In the genomic region with DNA sequence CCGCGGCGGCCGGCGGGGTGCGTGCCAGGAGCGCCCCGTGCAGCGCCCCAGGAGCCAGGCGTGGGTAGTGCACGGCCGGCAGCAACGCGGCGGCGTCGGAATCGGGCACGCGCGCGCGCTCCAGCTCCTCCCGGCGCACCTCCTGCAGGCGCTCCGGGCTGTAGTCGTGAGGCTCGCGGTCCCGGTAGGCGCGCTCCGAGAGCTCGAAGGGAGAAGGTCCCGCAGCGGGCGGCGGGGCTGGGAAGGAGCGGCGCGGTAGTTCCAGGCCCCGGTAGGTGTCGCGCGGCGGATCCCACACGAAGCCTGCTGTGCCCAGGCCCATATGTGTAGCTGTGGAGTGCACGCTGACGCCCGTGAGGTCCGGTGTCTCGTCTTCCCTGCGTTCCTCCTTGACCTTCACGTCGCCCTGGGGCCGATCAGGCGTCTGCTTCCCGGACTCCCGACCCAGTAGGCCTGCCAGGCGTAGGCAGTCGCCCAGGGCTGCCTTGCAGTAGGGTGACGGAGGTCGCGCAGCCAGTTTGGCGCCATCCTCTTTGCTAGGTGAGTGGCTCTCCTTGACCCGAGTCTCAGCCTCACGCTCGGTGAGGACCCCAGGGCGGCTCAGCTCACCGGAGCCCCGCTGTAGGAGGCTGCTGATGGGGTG, we compare ENCODE assay signal across 8 mouse cellular contexts. TPM values are rescaled to one million over a fixed set of nuclear protein-coding genes. Genes with fewer than 3 reads are reported as not detected.
DNase-seq lines count a peak whose midpoint lies in the region; ATAC-seq and TF ChIP-seq lines count a peak whose summit lies in the region.

No protein-coding gene starts in this region.

- peak overlapping the region; percentile 77 for H3K27ac ChIP-seq in hindbrain, embryonic 10.5 days
- no peak overlapping the region for H3K27ac ChIP-seq in lung, postnatal 0 days (ENCODE audit: low read length)

- peak overlapping the region; percentile 56 for H3K4me2 ChIP-seq in lung, postnatal 0 days (replicated peaks; ENCODE audit: low read depth, low read length)

- peak overlapping the region; percentile 24; the same call in 1 of the 2 replicates for H3K9ac ChIP-seq in lung, postnatal 0 days (replicated peaks; ENCODE audit: low read depth)

- WGBS in hindbrain, embryonic 10.5 days: 2% methylated on average over 72 of the region's 72 CpGs
- WGBS in lung, postnatal 0 days: 6% methylated on average over 39 of the region's 72 CpGs

- no peaks in the 10 kb centered on the region for H3K9me3 ChIP-seq in hindbrain, embryonic 10.5 days
- H3K9me3 ChIP-seq in lung, postnatal 0 days (ENCODE audit: low read length): no peaks in the 10 kb centered on the region

- DNase-seq in Muller cell, postnatal 12 days (ENCODE audit: inconsistent ontology term): peak; percentile 79
- DNase-seq in cerebellum, adult 8-10 months: peak; percentile 56
- peak; percentile 48 to 72 for DNase-seq in frontal cortex, postnatal 10 days (ENCODE audit: low spot score in 2 of 2)
- peak; percentile 78 for DNase-seq in hindbrain, embryonic 10.5 days (ENCODE audit: low spot score)
- DNase-seq in layer of hippocampus, postnatal 14 days (ENCODE audit: low spot score in 2 of 2): peak; percentile 70 to 74
- peak; percentile 84 for DNase-seq in lung, postnatal 0 days (ENCODE audit: low spot score)
- DNase-seq in retina, adult 2 months (ENCODE audit: low read depth, low spot score): peak; percentile 33
- peak; percentile 68 to 75 for DNase-seq in thymus, postnatal 36 days

- peaks cover 39% of the 10 kb centered on the region for H3K36me3 ChIP-seq in hindbrain, embryonic 10.5 days
- no peaks in the 10 kb centered on the region for H3K36me3 ChIP-seq in lung, postnatal 0 days (ENCODE audit: insufficient read depth, low read length)

- peak overlapping the region; percentile 63 for H3K4me3 ChIP-seq in hindbrain, embryonic 10.5 days
- peak overlapping the region; percentile 37 for H3K4me3 ChIP-seq in lung, postnatal 0 days (ENCODE audit: low read depth, low read length)

- no peak for TF ChIP-seq EP300 in lung, postnatal 0 days (IDR thresholded peaks at IDR 0.05)

- peaks cover 32% of the 10 kb centered on the region for H3K27me3 ChIP-seq in hindbrain, embryonic 10.5 days (ENCODE audit: insufficient read depth, poor library complexity, severe bottlenecking)
- H3K27me3 ChIP-seq in lung, postnatal 0 days (replicated peaks; ENCODE audit: insufficient read depth, low read length): no peaks in the 10 kb centered on the region

- peak; percentile 93 for ATAC-seq in lung, postnatal 0 days

- TF ChIP-seq CTCF in lung, postnatal 0 days (IDR thresholded peaks at IDR 0.05): peak; percentile 58

- H3K4me1 ChIP-seq in hindbrain, embryonic 10.5 days (replicated peaks): peaks cover 15% of the 10 kb centered on the region
- H3K4me1 ChIP-seq in lung, postnatal 0 days (ENCODE audit: insufficient read depth, low read depth, low read length): 0 out of 2 replicates have a peak, but pooled peaks cover 3% of the 10 kb centered on the region

RNA-seq across cellular contexts. Expression of a gene that starts 18.8 kb away (rescaled TPM):
- not detected in 2 replicates for polyA plus RNA-seq in hindbrain, embryonic 10.5 days (2016; fragmentation: Nextera tagmentation; extraction: Ambion mirVana)
- not detected for total RNA-seq in layer of hippocampus, postnatal 14 days (2021)
- 2.0 and 2.1 TPM in 2 replicates for polyA plus RNA-seq in lung, postnatal 0 days (2015; fragmentation: Nextera tagmentation; extraction: Ambion mirVana)

RNA-seq across cellular contexts. Expression of a gene that starts 20.3 kb away (rescaled TPM):
- 0.57 and 0.92 TPM in 2 replicates for polyA plus RNA-seq in hindbrain, embryonic 10.5 days (2016; fragmentation: Nextera tagmentation; extraction: Ambion mirVana)
- total RNA-seq in layer of hippocampus, postnatal 14 days (2021): under 1 TPM; 0.46 to 0.79 TPM
- 3.5 and 3.8 TPM in 2 replicates for polyA plus RNA-seq in lung, postnatal 0 days (2015; fragmentation: Nextera tagmentation; extraction: Ambion mirVana)

Comparison
In these comparisons a context has a peak if more than half of its experiments do, and no peak if none do; other contexts are left out.
1. DNase-seq: peak in every context shown above with its lines; median percentile 84 in lung, postnatal 0 days; 79 in Muller cell, postnatal 12 days; 78 in hindbrain, embryonic 10.5 days; 72 in layer of hippocampus, postnatal 14 days; 72 in thymus, postnatal 36 days; 60 in frontal cortex, postnatal 10 days; 56 in cerebellum, adult 8-10 months; 33 in retina, adult 2 months.